Mouse (Mus musculus) testis, adult 2 months (tissue): ENCODE results near the gene Zdhhc14.

ENCODE experiments used
- CTCF ChIP-seq: fragments of 200-500 bp; IDR thresholded peaks from 2 replicates; pipeline ENCODE4 v1.5.1; 2012; ENCODE audit warnings: low read depth, mild to moderate bottlenecking, inconsistent platforms, low read length, moderate library complexity; ENCODE audit not compliant: control insufficient read depth, insufficient read depth, insufficient replicate concordance
- POLR2A ChIP-seq: fragments of 200-500 bp; IDR thresholded peaks from 2 replicates; pipeline ENCODE4 v1.6.1; 2012; ENCODE audit warnings: low read depth, mild to moderate bottlenecking, inconsistent platforms, low read length, moderate library complexity; ENCODE audit not compliant: control insufficient read depth

DNA sequence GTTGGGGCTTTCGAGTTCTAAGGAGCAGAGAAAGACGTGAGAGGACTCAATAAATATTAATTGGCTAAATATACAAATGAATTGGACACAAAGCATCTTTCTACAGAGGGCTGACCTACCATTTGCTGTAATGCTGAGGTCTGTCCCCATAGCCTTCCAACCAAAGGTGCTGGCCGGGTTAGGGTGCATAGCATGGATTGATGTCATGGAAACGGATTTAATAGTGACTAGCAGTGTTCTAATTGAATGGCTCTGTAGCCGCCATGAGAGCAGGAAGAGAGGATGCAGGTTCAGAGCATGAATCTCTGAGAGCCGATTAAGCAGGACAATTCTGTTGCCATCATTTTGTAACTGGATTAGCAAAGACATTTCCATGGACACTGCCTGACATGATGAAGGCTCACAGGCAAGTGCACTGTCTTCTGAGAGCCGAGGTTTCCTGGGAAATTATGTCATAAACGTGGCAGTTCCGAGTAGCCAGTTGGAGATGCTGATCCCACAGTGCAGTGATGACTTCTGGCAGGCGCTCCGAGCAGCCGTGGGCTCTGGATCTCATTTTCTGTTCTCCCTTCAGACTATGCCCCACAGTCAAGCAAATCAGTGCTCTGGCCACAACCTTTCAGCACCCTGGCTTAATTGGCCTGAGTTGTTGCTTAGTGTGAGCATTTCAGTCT lies 91.3 kb downstream of the Zdhhc14 start:
- TF ChIP-seq POLR2A (no peak), CTCF (no peak)
